20 mouse cellular contexts compared by ENCODE assay signal in the genomic region with DNA sequence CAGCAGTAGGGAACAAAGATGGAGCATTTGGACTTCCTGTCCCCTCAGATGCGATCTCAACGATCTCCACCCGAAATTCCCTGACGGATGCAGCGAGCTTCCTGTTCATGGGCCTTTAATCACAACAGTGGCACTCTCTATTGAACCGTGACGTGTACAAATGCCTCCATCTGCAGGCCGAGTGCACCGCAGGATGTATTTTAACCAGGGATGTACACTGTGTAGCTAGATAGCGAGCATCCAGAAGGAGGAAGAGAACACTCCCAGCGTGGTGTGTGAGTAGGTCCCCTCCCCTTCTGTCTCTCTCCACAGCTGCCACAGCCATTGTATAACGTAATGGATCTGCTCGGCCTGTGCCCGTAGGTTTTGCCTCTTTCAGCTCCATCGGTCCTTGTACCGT. TPM values are rescaled to one million over a fixed set of nuclear protein-coding genes. Genes with fewer than 3 reads are reported as not detected.
DNase-seq lines count a peak whose midpoint lies in the region; ATAC-seq and TF ChIP-seq lines count a peak whose summit lies in the region.
"Had no signal": no experiment of that assay in that cellular context is flagged by ENCODE, and none has a peak within 500 bp of the region (broad histone marks: within the 10 kb centered on the region; RNA-seq: fewer than 3 reads in every experiment).

No protein-coding gene starts in this region.

- H3K4me3 ChIP-seq in hindbrain, embryonic 10.5 days, result no peak overlapping the region
- no peak overlapping the region for H3K4me3 ChIP-seq in hindbrain, embryonic 14.5 days (replicated peaks; ENCODE audit: low read length)
- H3K4me3 ChIP-seq in G1E (ENCODE audit: low read depth, low read length), result 0 out of 2 replicates have a peak overlapping the region, but pooled peaks have one; percentile 13
- no peak overlapping the region for H3K4me3 ChIP-seq in kidney, adult 2 months (ENCODE audit: insufficient read depth, low read depth, low read length)
- H3K4me3 ChIP-seq in layer of hippocampus, adult 2 months, result no peak overlapping the region
- H3K4me3 ChIP-seq: heart, embryonic 12.5 days; limb, embryonic 12.5 days had no signal

- no peaks in the 10 kb centered on the region for H3K36me3 ChIP-seq in hindbrain, embryonic 10.5 days
- H3K36me3 ChIP-seq in hindbrain, embryonic 14.5 days (replicated peaks; ENCODE audit: control insufficient read depth, insufficient read depth), result no peaks in the 10 kb centered on the region
- H3K36me3 ChIP-seq in G1E (replicated peaks), result no peaks in the 10 kb centered on the region
- H3K36me3 ChIP-seq in kidney, adult 2 months (ENCODE audit: control insufficient read depth, insufficient read depth, low read length), result no peaks in the 10 kb centered on the region
- H3K36me3 ChIP-seq: heart, embryonic 12.5 days; limb, embryonic 12.5 days had no signal

- 69% methylated on average over 16 of the region's 16 CpGs for WGBS in hindbrain, embryonic 10.5 days
- WGBS in hindbrain, embryonic 14.5 days, result 43% methylated on average over 16 of the region's 16 CpGs
- 15% methylated on average over 16 of the region's 16 CpGs for WGBS in kidney, adult 2 months

- ATAC-seq in hindbrain, embryonic 14.5 days (ENCODE audit: low FRiP score), result no peak
- no peak for ATAC-seq in G1E (ENCODE audit: extremely low read depth, insufficient number of reproducible peaks, low FRiP score, poor library complexity, severe bottlenecking)
- no peak for ATAC-seq in megakaryocyte progenitor cell, adult 5-6 weeks (replicated peaks; ENCODE audit: poor library complexity)
- ATAC-seq: intestine, postnatal 0 days had no signal

- TF ChIP-seq POLR2A in kidney, adult 2 months (IDR thresholded peaks at IDR 0.05; ENCODE audit: low read depth, low read length), result no peak

- H3K4me1 ChIP-seq in hindbrain, embryonic 10.5 days (replicated peaks), result peaks cover 24% of the 10 kb centered on the region
- H3K4me1 ChIP-seq in hindbrain, embryonic 14.5 days (replicated peaks; ENCODE audit: control insufficient read depth, insufficient read depth, low read length), result 0 out of 2 replicates have a peak, but pooled peaks cover 4% of the 10 kb centered on the region
- no peaks in the 10 kb centered on the region for H3K4me1 ChIP-seq in G1E (ENCODE audit: insufficient read depth, low read depth, low read length)
- no peaks in the 10 kb centered on the region for H3K4me1 ChIP-seq in kidney, adult 2 months (ENCODE audit: control insufficient read depth, insufficient read depth, low read length)

- H3K9me3 ChIP-seq in hindbrain, embryonic 10.5 days, result no peaks in the 10 kb centered on the region
- H3K9me3 ChIP-seq in hindbrain, embryonic 14.5 days (ENCODE audit: control insufficient read depth, low read length), result no peaks in the 10 kb centered on the region
- H3K9me3 ChIP-seq in G1E (replicated peaks), result peaks cover 79% of the 10 kb centered on the region
- H3K9me3 ChIP-seq: heart, embryonic 12.5 days; limb, embryonic 12.5 days had no signal

- 0 out of 2 replicates have a peak overlapping the region, but pooled peaks have one; percentile 14 for H3K27ac ChIP-seq in hindbrain, embryonic 10.5 days
- no peak overlapping the region for H3K27ac ChIP-seq in hindbrain, embryonic 14.5 days
- no peak overlapping the region for H3K27ac ChIP-seq in kidney, adult 2 months (ENCODE audit: insufficient read depth, low read depth, low read length)
- H3K27ac ChIP-seq in layer of hippocampus, adult 2 months, result no peak overlapping the region
- H3K27ac ChIP-seq: limb, embryonic 12.5 days; liver, embryonic 14.5 days had no signal

- H3K4me2 ChIP-seq in hindbrain, embryonic 14.5 days (replicated peaks), result no peak overlapping the region
- H3K4me2 ChIP-seq: heart, embryonic 12.5 days; limb, embryonic 12.5 days had no signal

- H3K9ac ChIP-seq in hindbrain, embryonic 14.5 days, result no peak overlapping the region
- H3K9ac ChIP-seq: heart, embryonic 12.5 days; limb, embryonic 12.5 days; liver, embryonic 14.5 days had no signal

- no peaks in the 10 kb centered on the region for H3K27me3 ChIP-seq in hindbrain, embryonic 10.5 days (ENCODE audit: insufficient read depth, poor library complexity, severe bottlenecking)
- no peaks in the 10 kb centered on the region for H3K27me3 ChIP-seq in hindbrain, embryonic 14.5 days (ENCODE audit: control insufficient read depth, insufficient read depth, low read length)
- no peaks in the 10 kb centered on the region for H3K27me3 ChIP-seq in G1E (ENCODE audit: insufficient read depth, low read length)
- H3K27me3 ChIP-seq in kidney, adult 2 months (replicated peaks; ENCODE audit: control insufficient read depth, insufficient read depth, low read length), result no peaks in the 10 kb centered on the region
- H3K27me3 ChIP-seq: heart, embryonic 12.5 days had no signal

- DNase-seq in hindbrain, embryonic 10.5 days (ENCODE audit: low spot score), result no peak
- DNase-seq in hindbrain, embryonic 14.5 days (ENCODE audit: low spot score), result no peak
- DNase-seq in G1E (ENCODE audit: low spot score), result no peak
- peak; percentile 69 for DNase-seq in kidney, adult 2 months
- DNase-seq in kidney, postnatal 25 days, result peak; percentile 40 to 61
- DNase-seq in layer of hippocampus, adult 2 months (ENCODE audit: low spot score in 2 of 2), result no peak
- no peak for DNase-seq in right cerebral cortex, adult 2 months (ENCODE audit: low spot score in 2 of 2)
- DNase-seq: B cell, adult 2 months; cerebellum, adult 11-12 months; gastrocnemius, postnatal 36 days; heart, postnatal 36 days; layer of hippocampus, postnatal 36 days; right cerebral cortex, postnatal 14 days; thymus, postnatal 36 days had no signal

- TF ChIP-seq CTCF in G1E (IDR thresholded peaks at IDR 0.05; ENCODE audit: low read depth, low read length), result no peak
- TF ChIP-seq CTCF in kidney, adult 2 months (conservative IDR thresholded peaks at IDR 0.05; ENCODE audit: insufficient read depth, insufficient read length, low read depth, low read length), result no peak
- no peak for TF ChIP-seq CTCF in layer of hippocampus, adult 2 months (conservative IDR thresholded peaks at IDR 0.05)

RNA-seq across cellular contexts. Expression of gene Hrh1, which starts 31.1 kb away (rescaled TPM):
- polyA plus RNA-seq in hindbrain, embryonic 10.5 days (2016; fragmentation: Nextera tagmentation; extraction: Ambion mirVana), result 0.16 and 0.22 TPM in 2 replicates
- polyA plus RNA-seq in hindbrain, embryonic 14.5 days (2014; fragmentation: Nextera tagmentation; extraction: Ambion mirVana), result 0.47 and 0.85 TPM in 2 replicates
- total RNA-seq in G1E (2014; fragmentation: Nextera tagmentation) (not detected in 2 replicates), G1E (2017) (0.11 TPM in 1 of 2 replicates, not detected in the other)
- polyA plus RNA-seq in G1E (2012), result not detected in 2 replicates
- polyA plus RNA-seq in kidney, adult 2 months (2012; rRNA removed), result 0.23 and 0.34 TPM in 2 replicates
- 1 to 10 TPM; 4.2 to 5.3 TPM for total RNA-seq in layer of hippocampus, adult 2 months (2021)
- total RNA-seq in megakaryocyte progenitor cell, adult 5-6 weeks (2015), result 0.17 TPM in 1 of 2 replicates, not detected in the other
- 0.17 TPM in 1 of 2 replicates, not detected in the other for total RNA-seq in megakaryocyte progenitor cell, adult 5-6 weeks (2017)
- total RNA-seq: megakaryocyte-erythroid progenitor cell, adult 5-6 weeks had no signal
- polyA plus RNA-seq: heart, embryonic 12.5 days had no signal

Comparison
In these comparisons a context has a peak if more than half of its experiments do, and no peak if none do; other contexts are left out.
1. DNase-seq: peak in kidney, adult 2 months (single experiment) and kidney, postnatal 25 days (2 of 2); none in hindbrain, embryonic 10.5 days (single experiment), hindbrain, embryonic 14.5 days (single experiment), G1E (single experiment), layer of hippocampus, adult 2 months (0 of 2) and right cerebral cortex, adult 2 months (0 of 2).